Mouse (Mus musculus) left cerebral cortex, postnatal 36 days (tissue): ENCODE results near the gene Gm17087. TPM values are rescaled to one million over a fixed set of nuclear protein-coding genes. Genes with fewer than 3 reads are reported as not detected.

Experiments used
- DNase-seq, 2 experiments: peaks; one replicate each; pipeline ENCODE4 v3.0.0; 2021 to 2022; ENCODE audit warnings: low spot score in 2 of 2, mixed read lengths in 1 of 2
- intact Hi-C: fragments of 180-260 bp; cut with DNase I; formaldehyde crosslinking; loops from one replicate; pipeline ENCODE4 v1.15.1; 2025
- total RNA-seq, 2 experiments: library from RNA; stranded (reverse); gene quantifications; 2 replicates each; pipeline ENCODE4 v1.2.3; 2021

Gene Gm17087
- total RNA-seq, 2 experiments from 2014 or later: not detected

- intact Hi-C loops: no loop called here
- DNase-seq: no peak
Measured at GRCm38 (mm10) chr17:8552346-8553035, 14.3 kb downstream of the Gm17087 start.

DNA sequence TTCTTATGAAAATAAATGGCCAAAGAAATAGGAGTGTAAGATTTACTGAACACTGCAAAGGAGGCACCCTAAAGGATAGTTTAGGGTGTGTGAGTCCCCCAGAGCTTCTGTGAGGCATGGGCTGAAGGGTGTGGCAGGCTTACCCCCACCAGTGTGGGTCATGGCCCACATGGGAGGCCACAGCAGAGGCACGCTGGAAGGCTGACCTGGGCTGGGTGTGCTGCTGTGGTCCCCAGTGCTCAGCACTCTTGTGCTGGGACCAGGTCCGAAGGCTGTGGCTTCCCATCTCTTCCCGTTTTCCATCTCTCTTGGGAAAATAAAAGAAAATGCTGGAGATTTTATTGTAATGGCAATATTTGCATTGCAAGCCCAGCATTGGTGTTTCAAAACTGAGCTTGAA is 15.1 kb downstream of the Gm17087 start:
- DNase-seq: no peak
- intact Hi-C loops: no loop called here

- DNase-seq: no peak
- intact Hi-C loops: no loop called here
Measured at GRCm38 (mm10) chr17:8548733-8549132, 18.0 kb downstream of the Gm17087 start.

DNA sequence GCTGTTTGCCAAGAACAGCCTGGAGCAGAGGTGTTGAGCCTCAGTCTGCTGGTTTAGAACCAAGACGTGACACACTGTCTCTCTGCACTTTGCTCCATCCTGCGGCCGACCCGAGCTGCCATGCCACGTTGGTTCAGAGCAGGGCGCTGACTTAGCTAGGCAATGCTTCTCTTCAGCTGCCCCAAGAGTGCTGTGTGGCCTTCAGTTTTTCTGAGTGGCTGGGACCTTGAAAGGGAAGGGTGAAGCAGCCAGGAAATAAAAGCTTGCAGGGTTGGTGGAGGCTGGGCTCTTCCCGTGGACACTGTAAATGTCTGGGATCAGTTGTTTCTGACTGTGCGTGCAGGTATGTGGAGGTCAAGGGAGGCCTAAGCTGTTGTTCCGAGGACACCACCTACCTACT is 20.4 kb downstream of the Gm17087 start:
- intact Hi-C loops: no loop called here
- DNase-seq: no peak

DNA sequence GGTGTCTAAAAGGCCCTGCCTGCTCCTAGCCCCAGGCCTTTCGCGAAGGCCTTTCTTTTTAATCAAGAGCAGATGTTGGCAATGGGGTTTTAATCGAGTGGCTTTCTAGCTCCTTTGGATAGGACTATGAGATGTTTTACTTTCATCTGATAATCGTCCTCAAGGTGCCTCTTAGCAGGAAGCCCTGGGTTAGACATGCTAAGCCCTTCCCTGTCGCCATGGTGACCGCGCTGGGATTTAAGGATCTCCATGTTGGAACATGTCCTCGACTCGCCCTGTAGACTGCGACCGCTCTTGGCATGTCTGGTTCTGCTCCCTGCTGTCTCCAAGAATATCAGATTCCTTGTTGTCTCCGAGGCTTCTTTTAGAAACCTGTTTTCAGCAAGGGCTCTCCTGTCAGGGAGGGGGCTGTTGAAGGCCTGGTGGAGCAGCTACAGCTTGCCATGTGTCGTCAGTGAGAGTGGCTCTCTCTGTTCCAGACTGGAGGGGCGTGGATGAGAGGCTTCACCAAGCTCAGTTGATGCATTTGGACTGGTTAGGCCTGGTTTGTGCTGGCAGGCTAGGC is 24.7 kb downstream of the Gm17087 start:
- intact Hi-C loops: no loop called here
- DNase-seq: no peak

- no peak for DNase-seq
- intact Hi-C loops: no loop called here
Measured at GRCm38 (mm10) chr17:8538102-8538501, 28.6 kb downstream of the Gm17087 start.

DNA sequence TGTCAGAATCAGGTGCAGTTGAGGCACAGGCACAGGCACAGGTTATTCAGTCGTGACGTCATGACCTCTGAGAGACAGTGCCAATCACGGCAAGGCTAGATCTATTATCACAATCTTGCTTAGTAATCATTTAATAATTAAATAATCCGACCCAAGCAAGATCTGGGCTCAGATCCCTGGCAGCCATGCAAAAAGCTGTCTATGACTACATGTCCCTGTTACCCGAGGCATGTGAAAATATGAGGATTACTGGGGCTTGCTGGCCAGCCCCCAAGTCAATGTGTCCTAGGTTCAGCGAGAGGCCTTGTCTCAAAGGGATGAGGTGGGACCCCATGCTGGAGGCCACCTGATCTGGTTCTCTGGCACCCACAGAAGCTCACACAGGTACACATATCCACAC is 30.2 kb downstream of the Gm17087 start:
- intact Hi-C loops: no loop called here
- DNase-seq: no peak

DNA sequence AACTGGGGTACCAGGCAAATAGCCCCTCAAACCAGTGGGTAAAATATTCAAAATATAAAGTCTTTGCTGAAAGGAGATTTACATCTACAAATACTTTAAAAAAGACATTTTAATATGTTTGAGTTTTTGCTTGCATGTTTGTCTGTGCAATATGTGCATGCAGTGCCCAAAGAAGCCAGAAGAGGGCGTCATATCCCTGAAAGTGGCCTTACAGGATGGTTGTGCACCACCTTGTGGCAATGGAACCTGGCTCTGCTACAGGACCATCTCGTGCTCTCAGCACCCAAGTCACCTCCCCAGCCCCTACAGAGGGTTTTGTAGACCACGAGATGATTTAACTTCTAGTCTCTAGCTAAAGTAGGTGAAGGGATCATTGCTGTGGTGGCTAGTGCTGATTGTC is 32.9 kb downstream of the Gm17087 start:
- no peak for DNase-seq
- intact Hi-C loops: no loop called here

- intact Hi-C loops: no loop called here
Measured at GRCm38 (mm10) chr17:8532609-8533008, 34.1 kb downstream of the Gm17087 start.

GRCm38 (mm10) chr17:8528641-8529040 is 38.1 kb downstream of the Gm17087 start:
- intact Hi-C loops: loop anchor here (5.0 kb wide), 1 partner anchor 61 kb away; no protein-coding TSS in a partner anchor
- DNase-seq: no peak

More at GRCm38 (mm10) chr17:8532609-8533008, 34.1 kb downstream of the Gm17087 start:
- no peak for DNase-seq

- DNase-seq: peak; percentile 41 to 67
- intact Hi-C loops: loop anchor here (2.0 to 5.0 kb wide), 2 partner anchors 60 to 66 kb away; no protein-coding TSS in a partner anchor
Measured at GRCm38 (mm10) chr17:8526815-8527261, 39.9 kb downstream of the Gm17087 start.

- intact Hi-C loops: loop anchor here (2.0 to 5.0 kb wide), 2 partner anchors 59 to 67 kb away; no protein-coding TSS in a partner anchor
- peak; percentile 53 to 62 for DNase-seq
Measured at GRCm38 (mm10) chr17:8525971-8526740, 40.6 kb downstream of the Gm17087 start.

DNA sequence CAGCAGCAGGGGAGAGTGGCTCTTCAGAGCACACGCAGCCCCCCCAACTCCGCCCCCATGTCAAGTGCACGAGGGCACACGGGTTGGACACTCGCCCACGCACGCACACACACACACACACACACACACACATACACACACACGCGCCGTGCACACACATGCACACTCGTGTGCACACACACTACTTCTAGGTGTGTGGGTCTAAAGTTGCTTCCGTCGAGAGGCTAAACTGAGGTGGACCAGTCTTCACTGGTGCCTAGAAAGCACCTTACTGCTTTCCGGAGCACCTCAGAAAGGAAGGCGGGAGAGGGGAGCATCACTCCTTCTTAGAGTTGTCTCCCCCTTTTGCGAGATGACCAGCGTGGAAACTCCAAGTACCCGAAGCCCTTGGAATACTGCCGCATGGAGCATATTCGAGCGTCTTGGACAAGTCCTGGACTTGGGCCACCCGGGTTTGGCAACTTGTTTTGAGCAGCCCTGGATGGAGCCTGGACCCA is 41.5 kb downstream of the Gm17087 start, which contains the start of gene Pde10a:
Pde10a (plus strand) TSS at position 148 of the 497 bp plus-strand sequence.
- intact Hi-C loops: loop anchor here (5.0 kb wide), 1 partner anchor 58 kb away; no protein-coding TSS in a partner anchor
- peak; percentile 40 to 47 for DNase-seq

DNA sequence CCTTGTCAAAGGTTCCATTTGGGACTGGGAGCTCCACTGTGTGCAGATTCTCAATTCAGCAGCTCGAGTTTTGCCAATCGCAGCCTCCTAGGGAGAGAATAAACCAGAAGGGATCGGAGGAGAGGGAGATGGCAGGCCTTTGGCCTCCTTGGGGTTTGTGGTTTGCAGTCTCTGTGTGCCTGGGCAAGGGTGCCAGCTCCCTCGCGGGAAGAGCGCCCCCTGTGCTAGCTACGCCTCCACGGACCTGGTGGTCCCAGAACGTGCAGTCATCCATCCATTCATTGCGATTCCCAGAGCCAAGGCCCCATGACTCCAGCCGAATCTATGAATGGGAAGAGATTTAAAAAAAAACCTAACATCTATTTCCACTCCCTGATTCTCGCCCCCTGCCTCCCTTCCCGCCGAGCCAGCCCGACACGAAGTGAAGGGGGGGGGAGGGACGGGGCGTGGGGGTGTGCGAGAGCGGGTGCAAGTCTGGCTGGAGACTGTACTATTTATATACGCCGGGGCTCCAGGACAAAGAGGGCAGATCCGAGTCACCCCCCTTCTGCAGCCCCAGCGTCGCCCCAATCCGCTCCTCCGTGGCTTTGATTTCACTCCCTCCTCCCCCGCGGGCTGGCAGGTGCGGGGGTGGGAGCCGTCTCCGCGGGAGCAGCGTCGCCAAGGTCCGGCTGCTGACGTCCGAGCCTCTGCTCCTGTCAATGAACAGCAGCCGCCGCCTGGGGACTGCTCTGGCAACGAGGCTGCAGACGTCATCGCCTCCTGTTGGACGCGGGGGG is 42.2 kb downstream of the Gm17087 start:
- DNase-seq: peak; percentile 90 to 93
- intact Hi-C loops: loop anchor here (1.0 to 5.0 kb wide), 3 partner anchors 16 to 57 kb away; no protein-coding TSS in a partner anchor

DNA sequence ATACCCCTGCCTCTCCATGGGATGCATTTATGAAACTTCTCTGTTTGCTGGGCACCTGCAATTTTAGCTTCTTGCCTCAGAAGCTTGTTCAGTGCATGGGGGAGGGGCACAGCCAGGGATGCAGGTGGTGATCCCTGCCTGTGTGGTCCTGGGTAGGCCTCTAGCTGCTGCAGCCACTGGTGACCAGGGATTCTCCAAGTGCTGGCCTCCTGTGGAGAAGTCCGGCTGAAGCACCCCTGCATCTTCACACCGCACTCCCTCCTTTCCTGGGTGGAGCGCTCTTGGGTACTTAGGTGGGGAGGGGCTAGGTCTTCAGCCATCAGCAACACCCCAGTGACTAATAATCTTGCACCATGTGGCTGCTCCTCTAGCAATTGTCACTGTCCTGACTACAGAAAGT is 42.8 kb downstream of the Gm17087 start:
- peak in 1 of 2 experiments; percentile 34 for DNase-seq
- intact Hi-C loops: loop anchor here (1.0 kb wide), 2 partner anchors 16 to 37 kb away; no protein-coding TSS in a partner anchor

DNA sequence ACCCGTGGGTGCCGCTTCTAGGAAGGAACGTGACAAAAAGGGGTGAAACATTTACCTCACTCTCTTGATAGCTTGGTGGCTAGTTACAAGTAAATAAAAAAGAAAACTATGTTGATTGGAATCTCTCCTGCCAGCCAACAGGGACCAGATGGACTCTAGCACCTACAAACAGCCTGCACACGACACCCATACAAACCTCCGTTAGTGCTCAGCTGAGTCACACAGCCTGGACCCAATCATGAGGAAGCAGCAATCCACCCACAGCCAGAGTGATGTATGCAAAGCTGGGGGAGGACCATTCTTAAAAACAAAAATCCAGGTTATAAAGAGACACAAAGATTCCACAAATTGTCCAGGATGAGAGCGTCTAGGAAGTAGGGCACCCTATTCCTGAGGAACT is 50.7 kb downstream of the Gm17087 start:
- intact Hi-C loops: no loop called here
- DNase-seq: peak; percentile 62 to 74
